Mouse (Mus musculus): ENCODE data around the gene Pde9a.

- TF ChIP-seq CTCF (IDR thresholded peaks at IDR 0.05; ENCODE audit: control insufficient read depth, insufficient read depth, insufficient read length) = no peak
- TF ChIP-seq MYOD1 (IDR thresholded peaks at IDR 0.05; ENCODE audit: control insufficient read depth, insufficient read length, low read depth) = no peak
- no peak for TF ChIP-seq MAX (IDR thresholded peaks at IDR 0.05)
- TF ChIP-seq MYOG (IDR thresholded peaks at IDR 0.05; ENCODE audit: control insufficient read depth, extremely low read depth, insufficient read length) = no peak
- TF ChIP-seq CEBPB (IDR thresholded peaks at IDR 0.05; ENCODE audit: low read depth) = no peak
- TF ChIP-seq USF1 (IDR thresholded peaks at IDR 0.05; ENCODE audit: low read depth) = no peak
Observed at GRCm38 (mm10) chr17:31470766-31471418, 84.9 kb downstream of the Pde9a start.
